Mouse (Mus musculus): ENCODE measurements around the gene Lce3f.
A peak's percentile ranks its signal among the peaks of the same experiment; 100 is the strongest.

The Lce3f gene

GRCm38 (mm10) chr3:92991926-92992325 lies at the start of gene Lce3f:
Gene Lce3f, plus strand, starts transcription at chr3:92992226.
- DNase-seq: no peak

GRCm38 (mm10) chr3:92944186-92944585 lies 47.8 kb upstream of the Lce3f start, which contains the start of gene Lce3c:
Gene Lce3c, plus strand, starts transcription at chr3:92944486.
- no peak for DNase-seq

GRCm38 (mm10) chr3:92957090-92957489 lies 34.9 kb upstream of the Lce3f start, which contains the start of gene Lce3d:
Gene Lce3d, plus strand, starts transcription at chr3:92957390.
- DNase-seq: no peak

- DNase-seq: no peak
Measured at GRCm38 (mm10) chr3:92966761-92967160, 25.3 kb upstream of the Lce3f start, which contains the start of gene Lce3e. Gene Lce3e, plus strand, starts transcription at chr3:92967061.

GRCm38 (mm10) chr3:92978484-92978883 lies 13.5 kb upstream of the Lce3f start:
- DNase-seq: no peak

- peak; percentile 69 for DNase-seq
Measured at GRCm38 (mm10) chr3:92998691-92999090, 6.7 kb downstream of the Lce3f start.

- DNase-seq: no peak
Measured at GRCm38 (mm10) chr3:93000621-93001020, 8.6 kb downstream of the Lce3f start.

GRCm38 (mm10) chr3:93002843-93003242 lies 10.8 kb downstream of the Lce3f start:
- DNase-seq: no peak

GRCm38 (mm10) chr3:93014378-93014801 lies 22.4 kb downstream of the Lce3f start:
- DNase-seq: peak; percentile 35

GRCm38 (mm10) chr3:93014871-93015270 lies 22.8 kb downstream of the Lce3f start:
- no peak for DNase-seq

GRCm38 (mm10) chr3:93015460-93016104 lies 23.6 kb downstream of the Lce3f start, which contains the start of gene Crct1:
Gene Crct1, minus strand, starts transcription at chr3:93015687.
- no peak for DNase-seq

- no peak for DNase-seq
Measured at GRCm38 (mm10) chr3:93018960-93019359, 26.9 kb downstream of the Lce3f start, which contains the start of gene Lce1m. Gene Lce1m, minus strand, starts transcription at chr3:93019060.

GRCm38 (mm10) chr3:93021171-93021570 lies 29.1 kb downstream of the Lce3f start:
- no peak for DNase-seq

GRCm38 (mm10) chr3:93023411-93024184 lies 31.6 kb downstream of the Lce3f start:
- DNase-seq: no peak

GRCm38 (mm10) chr3:93025486-93025885 lies 33.5 kb downstream of the Lce3f start:
- DNase-seq: no peak

- peak; percentile 17 for DNase-seq
Measured at GRCm38 (mm10) chr3:93031450-93031849, 39.4 kb downstream of the Lce3f start.
